Mouse (Mus musculus) ES-E14 (cell line): ENCODE results near the gene Vmn1r68.

Source experiments
- CHD2 ChIP-seq: IDR thresholded peaks from 2 replicates; pipeline ENCODE4 v1.6.1; 2014; ENCODE audit warnings: mild to moderate bottlenecking, low read depth, low read length, inconsistent platforms
- HCFC1 ChIP-seq: IDR thresholded peaks from 2 replicates; pipeline ENCODE4 v1.6.1; 2012; ENCODE audit warnings: low read length, inconsistent platforms, borderline replicate concordance; ENCODE audit not compliant: insufficient read depth
- MAFK ChIP-seq: IDR thresholded peaks from 2 replicates; pipeline ENCODE4 v1.6.1; 2014; ENCODE audit warnings: mild to moderate bottlenecking, low read depth, low read length, inconsistent platforms; ENCODE audit not compliant: insufficient read depth
- ZC3H11A ChIP-seq: IDR thresholded peaks from 2 replicates; pipeline ENCODE4 v1.6.1; 2012; ENCODE audit warnings: low read depth, mild to moderate bottlenecking, inconsistent platforms, low read length, borderline replicate concordance
- ZNF384 ChIP-seq: IDR thresholded peaks from 2 replicates; pipeline ENCODE4 v1.6.1; 2012; ENCODE audit warnings: low read depth, low read length, inconsistent platforms

DNA sequence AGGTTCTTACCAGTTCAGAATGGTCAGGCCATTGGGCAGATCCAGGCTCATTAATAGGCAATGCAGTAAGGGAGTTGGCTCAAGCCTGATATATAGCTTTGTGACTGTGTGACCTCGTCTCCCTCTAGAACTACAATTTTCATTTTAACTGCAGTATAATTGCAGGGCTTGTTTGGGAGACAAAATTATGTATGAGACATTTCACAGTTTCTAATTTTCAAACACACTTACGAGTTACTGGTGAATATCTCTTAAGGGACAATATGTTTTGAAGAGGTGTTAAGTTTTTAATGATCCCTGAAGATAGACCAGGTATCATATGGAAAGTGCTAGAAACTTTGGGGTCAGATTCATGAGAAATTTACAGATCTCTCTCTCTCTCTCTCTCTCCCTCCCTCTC, at the start of gene Vmn1r68:
- no peak for TF ChIP-seq ZC3H11A
- TF ChIP-seq HCFC1: no peak
- no peak for TF ChIP-seq MAFK
- no peak for TF ChIP-seq ZNF384
- TF ChIP-seq CHD2: no peak
